Mouse (Mus musculus): Measurements from ENCODE around the gene Fam213a. TPM values are rescaled to one million over a fixed set of nuclear protein-coding genes. Genes with fewer than 3 reads are reported as not detected.

The Fam213a gene
- polyA plus RNA-seq, 1 experiment from 2014 or later: 70.4 TPM

DNA sequence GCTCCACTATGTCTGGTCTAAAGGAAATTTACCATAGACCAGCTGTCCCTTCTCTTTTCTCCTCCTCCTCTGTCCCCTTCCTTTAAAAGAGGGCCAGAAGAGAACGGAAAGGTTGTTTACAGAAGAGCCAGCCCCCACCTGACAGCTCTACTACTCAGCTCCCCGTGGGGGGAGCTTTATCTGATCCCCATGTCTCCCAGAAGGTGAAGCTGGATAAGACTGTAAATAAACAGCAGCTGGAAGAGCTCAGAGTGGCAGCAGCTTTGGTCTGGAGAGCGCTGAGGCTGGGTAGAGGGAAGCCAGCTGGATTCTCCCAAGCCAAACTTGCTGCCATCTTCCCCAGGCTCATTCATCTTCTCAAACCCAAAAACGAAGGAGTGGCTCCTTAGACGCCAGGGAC, 5.9 kb downstream of the Fam213a start:
- Histone ChIP-seq H3K9ac (replicated peaks; ENCODE audit: low read length) (no peak overlapping the region), H3K9me3 (ENCODE audit: control insufficient read depth, low read length) (no peaks in the 10 kb centered on the region), H3K4me3 (replicated peaks; ENCODE audit: low read depth, low read length) (no peak overlapping the region), H3K4me1 (ENCODE audit: control insufficient read depth, insufficient read depth, low read length) (peaks cover 11% of the 10 kb centered on the region), H3K36me3 (ENCODE audit: control insufficient read depth, insufficient read depth, low read length) (no peaks in the 10 kb centered on the region; the same call in 1 of the 2 replicates), H3K27me3 (ENCODE audit: control insufficient read depth, insufficient read depth, low read length) (no peaks in the 10 kb centered on the region), H3K27ac (replicated peaks; ENCODE audit: low read depth, low read length) (no peak overlapping the region), H3K4me2 (ENCODE audit: low read length) (no peak overlapping the region)
- no peak for ATAC-seq (ENCODE audit: low FRiP score, low TSS enrichment)
- DNase-seq: no peak
- WGBS: 48% methylated on average over 5 of the region's 5 CpGs

DNA sequence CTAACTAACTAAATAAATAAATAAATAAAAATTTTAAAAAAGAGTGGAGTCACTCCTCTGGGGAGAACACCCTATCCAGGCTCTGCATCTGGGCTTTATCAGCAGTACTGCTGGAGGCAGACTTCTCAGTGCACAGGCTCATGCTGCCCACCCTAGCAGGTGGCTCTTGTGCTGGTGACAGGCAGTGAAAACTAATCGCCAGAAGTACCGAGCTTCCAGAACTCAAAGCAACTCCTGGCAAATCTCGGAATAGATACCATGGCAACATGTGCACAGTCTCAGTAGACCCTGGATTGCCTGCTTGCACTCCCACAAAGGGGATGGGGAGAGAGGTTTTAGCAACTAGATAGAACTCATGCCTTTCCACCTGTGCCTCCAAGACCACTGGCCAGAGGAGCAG, 6.7 kb downstream of the Fam213a start:
- H3K27ac ChIP-seq (replicated peaks; ENCODE audit: low read depth, low read length): no peak overlapping the region
- H3K9me3 ChIP-seq (ENCODE audit: control insufficient read depth, low read length): no peaks in the 10 kb centered on the region
- DNase-seq: no peak
- peaks cover 11% of the 10 kb centered on the region for H3K4me1 ChIP-seq (ENCODE audit: control insufficient read depth, insufficient read depth, low read length)
- 41% methylated on average over 3 of the region's 3 CpGs for WGBS
- H3K9ac ChIP-seq (replicated peaks; ENCODE audit: low read length): no peak overlapping the region
- H3K4me2 ChIP-seq (ENCODE audit: low read length): no peak overlapping the region
- peaks cover 4% of the 10 kb centered on the region for H3K36me3 ChIP-seq (ENCODE audit: control insufficient read depth, insufficient read depth, low read length)
- no peaks in the 10 kb centered on the region for H3K27me3 ChIP-seq (ENCODE audit: control insufficient read depth, insufficient read depth, low read length)
- no peak for ATAC-seq (ENCODE audit: low FRiP score, low TSS enrichment)
- no peak overlapping the region for H3K4me3 ChIP-seq (replicated peaks; ENCODE audit: low read depth, low read length)

DNA sequence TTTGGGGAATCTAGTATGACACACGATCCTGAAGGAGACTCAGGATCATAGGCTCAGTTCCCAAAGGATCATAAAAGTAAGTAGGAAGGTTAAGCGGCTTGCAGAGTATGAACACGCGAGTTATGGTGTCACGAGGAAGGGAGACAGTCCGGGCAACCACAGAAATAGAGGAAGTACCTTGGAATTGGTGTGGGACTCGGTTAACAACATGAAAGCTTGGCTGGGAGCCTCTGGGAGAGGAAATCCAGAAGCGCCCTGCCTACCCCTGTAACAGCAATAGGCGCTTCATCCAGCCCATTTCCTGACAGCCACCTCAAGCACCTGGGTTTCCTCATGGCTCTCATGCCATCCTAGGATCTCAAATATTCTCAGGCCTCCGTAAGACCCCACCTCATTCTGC, 7.3 kb downstream of the Fam213a start:
- H3K4me3 ChIP-seq (replicated peaks; ENCODE audit: low read depth, low read length): no peak overlapping the region

DNA sequence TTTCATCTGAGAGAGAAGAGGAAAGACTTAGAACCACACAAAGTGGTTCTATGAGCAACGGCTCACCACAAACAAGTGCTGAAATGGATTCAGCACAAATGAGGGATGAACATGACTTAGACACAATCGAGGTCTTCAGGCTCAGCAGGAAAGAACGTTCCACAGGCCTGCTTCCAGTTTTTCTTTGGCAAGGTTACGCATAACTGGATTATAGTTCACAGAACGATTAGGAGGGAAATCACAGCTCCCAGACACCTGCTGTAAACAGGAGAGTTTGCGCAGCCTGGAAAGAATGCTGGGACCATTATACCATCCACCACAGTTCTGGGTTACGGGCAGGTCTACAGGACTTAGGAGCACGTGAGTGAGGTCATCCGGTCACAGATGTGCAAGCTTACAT, 7.9 kb downstream of the Fam213a start:
- Histone ChIP-seq H3K9me3 (ENCODE audit: control insufficient read depth, low read length) (no peaks in the 10 kb centered on the region), H3K4me3 (replicated peaks; ENCODE audit: low read depth, low read length) (no peak overlapping the region), H3K4me1 (ENCODE audit: control insufficient read depth, insufficient read depth, low read length) (peaks cover 11% of the 10 kb centered on the region), H3K9ac (replicated peaks; ENCODE audit: low read length) (no peak overlapping the region), H3K27me3 (ENCODE audit: control insufficient read depth, insufficient read depth, low read length) (no peaks in the 10 kb centered on the region), H3K27ac (replicated peaks; ENCODE audit: low read depth, low read length) (no peak overlapping the region), H3K4me2 (ENCODE audit: low read length) (no peak overlapping the region), H3K36me3 (ENCODE audit: control insufficient read depth, insufficient read depth, low read length) (peaks cover 13% of the 10 kb centered on the region)
- 55% methylated on average over 9 of the region's 9 CpGs for whole genome bisulfite sequencing
- DNase-seq (no peak), ATAC-seq (ENCODE audit: low FRiP score, low TSS enrichment) (no peak)

More for the DNA sequence above, 7.3 kb downstream of the Fam213a start:
- peaks cover 10% of the 10 kb centered on the region for H3K36me3 ChIP-seq (ENCODE audit: control insufficient read depth, insufficient read depth, low read length)
- H3K4me2 ChIP-seq (ENCODE audit: low read length): no peak overlapping the region
- peaks cover 11% of the 10 kb centered on the region for H3K4me1 ChIP-seq (ENCODE audit: control insufficient read depth, insufficient read depth, low read length)
- no peak for DNase-seq
- no peaks in the 10 kb centered on the region for H3K9me3 ChIP-seq (ENCODE audit: control insufficient read depth, low read length)
- H3K9ac ChIP-seq (replicated peaks; ENCODE audit: low read length): no peak overlapping the region
- no peak overlapping the region for H3K27ac ChIP-seq (replicated peaks; ENCODE audit: low read depth, low read length)
- no peaks in the 10 kb centered on the region for H3K27me3 ChIP-seq (ENCODE audit: control insufficient read depth, insufficient read depth, low read length)
- 95% methylated on average over 10 of the region's 10 CpGs for WGBS
- no peak for ATAC-seq (ENCODE audit: low FRiP score, low TSS enrichment)

DNA sequence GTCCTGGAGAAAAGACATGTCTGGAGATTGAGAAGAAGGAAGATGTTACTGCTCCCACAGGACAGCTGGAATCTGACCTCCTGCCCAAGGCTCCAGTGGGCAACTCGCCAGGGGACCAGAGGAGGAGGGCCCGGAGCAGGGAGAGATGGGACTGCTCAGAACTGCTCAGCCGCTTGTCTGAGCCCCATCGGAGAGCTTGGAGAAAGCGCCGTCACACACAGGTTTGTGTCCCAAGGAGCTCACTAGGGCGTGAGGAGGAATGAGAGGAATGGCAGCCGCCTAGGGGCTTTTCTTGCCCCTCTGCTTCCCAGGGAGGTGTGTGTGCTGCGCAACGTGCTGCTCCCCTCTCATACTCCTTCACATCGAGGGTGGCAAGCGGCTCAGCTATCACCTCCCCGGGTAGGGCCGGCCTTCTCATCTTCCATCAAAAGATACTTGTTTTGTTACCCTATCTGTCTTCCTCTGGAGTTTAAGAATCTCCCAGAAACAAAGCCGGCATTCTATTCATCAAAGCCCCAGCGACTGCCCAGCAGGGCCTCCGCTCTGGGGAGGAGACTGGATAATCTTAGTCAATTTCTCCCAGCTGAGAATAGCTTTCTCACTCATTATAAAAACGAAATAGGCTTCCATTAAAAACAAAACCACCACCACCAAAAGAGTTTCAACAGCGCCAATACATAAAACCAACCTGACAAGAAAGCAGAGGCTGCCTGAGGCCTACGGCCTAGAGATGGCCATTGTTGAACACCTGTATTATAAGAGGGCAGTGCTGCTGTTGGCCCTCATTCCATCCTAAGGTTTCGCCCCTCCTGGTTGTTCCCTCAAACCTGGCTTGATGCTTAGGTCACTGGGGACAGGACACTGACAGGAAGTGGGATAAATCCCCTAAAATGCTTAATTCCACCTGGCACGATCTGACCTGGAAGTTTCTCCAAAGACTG, 9.1 kb downstream of the Fam213a start:
- WGBS: 11% methylated on average over 22 of the region's 22 CpGs
- DNase-seq (peak; percentile 45), ATAC-seq (ENCODE audit: low FRiP score, low TSS enrichment) (no peak)
- Histone ChIP-seq H3K4me2 (ENCODE audit: low read length) (peak overlapping the region; percentile 38), H3K27me3 (ENCODE audit: control insufficient read depth, insufficient read depth, low read length) (no peaks in the 10 kb centered on the region), H3K9ac (replicated peaks; ENCODE audit: low read length) (no peak overlapping the region), H3K27ac (replicated peaks; ENCODE audit: low read depth, low read length) (no peak overlapping the region), H3K36me3 (ENCODE audit: control insufficient read depth, insufficient read depth, low read length) (peaks cover 18% of the 10 kb centered on the region), H3K4me3 (replicated peaks; ENCODE audit: low read depth, low read length) (no peak overlapping the region), H3K9me3 (ENCODE audit: control insufficient read depth, low read length) (no peaks in the 10 kb centered on the region), H3K4me1 (ENCODE audit: control insufficient read depth, insufficient read depth, low read length) (peaks cover 11% of the 10 kb centered on the region)

DNA sequence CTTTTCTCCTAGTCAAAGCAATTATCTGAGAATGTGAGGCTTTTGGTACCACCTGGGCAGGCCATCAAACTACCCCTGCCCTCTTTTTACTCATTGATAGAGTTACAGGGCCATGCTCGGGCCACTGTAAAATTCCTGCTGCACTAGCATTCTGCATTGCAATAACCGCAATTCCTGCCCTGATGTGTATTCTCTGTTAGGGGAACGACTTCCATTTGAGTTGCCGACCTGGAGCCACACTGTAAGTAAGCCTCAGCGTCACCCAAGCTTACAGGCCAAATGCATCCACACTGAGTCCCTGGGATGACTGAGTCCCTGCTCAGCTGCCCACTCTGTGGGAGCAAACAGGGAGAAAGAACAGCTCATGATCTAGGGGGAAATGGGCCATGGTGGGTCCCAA, 12.0 kb downstream of the Fam213a start:
- ATAC-seq (ENCODE audit: low FRiP score, low TSS enrichment) (no peak), DNase-seq (no peak)
- Histone ChIP-seq H3K36me3 (ENCODE audit: control insufficient read depth, insufficient read depth, low read length) (peaks cover 39% of the 10 kb centered on the region), H3K9ac (replicated peaks; ENCODE audit: low read length) (no peak overlapping the region), H3K27ac (replicated peaks; ENCODE audit: low read depth, low read length) (no peak overlapping the region), H3K27me3 (ENCODE audit: control insufficient read depth, insufficient read depth, low read length) (no peaks in the 10 kb centered on the region), H3K4me2 (ENCODE audit: low read length) (no peak overlapping the region), H3K4me1 (ENCODE audit: control insufficient read depth, insufficient read depth, low read length) (peaks cover 11% of the 10 kb centered on the region), H3K4me3 (replicated peaks; ENCODE audit: low read depth, low read length) (no peak overlapping the region), H3K9me3 (ENCODE audit: control insufficient read depth, low read length) (no peaks in the 10 kb centered on the region)
- WGBS: 90% methylated on average over 5 of the region's 5 CpGs

DNA sequence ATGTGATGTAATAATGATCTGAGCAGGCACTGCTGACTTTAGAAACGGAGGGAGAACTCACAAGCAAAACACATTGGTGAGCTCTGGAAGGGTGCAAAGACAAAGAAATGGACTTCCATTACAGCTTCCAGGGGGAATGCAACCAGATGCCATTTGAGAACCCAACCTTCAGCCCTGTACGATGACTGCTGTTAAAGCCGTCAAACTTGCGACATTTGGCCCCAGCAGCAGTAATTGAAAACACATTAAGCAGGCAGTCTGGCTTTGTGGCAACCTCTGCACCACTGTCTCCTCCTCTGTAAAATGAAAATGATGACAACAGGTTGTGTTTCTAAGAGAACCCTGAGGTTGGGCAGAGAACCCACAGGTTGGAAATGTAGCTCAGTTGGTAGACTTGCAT, 12.8 kb downstream of the Fam213a start:
- no peak overlapping the region for H3K4me3 ChIP-seq (replicated peaks; ENCODE audit: low read depth, low read length)
- H3K27me3 ChIP-seq (ENCODE audit: control insufficient read depth, insufficient read depth, low read length): no peaks in the 10 kb centered on the region
- no peak overlapping the region for H3K27ac ChIP-seq (replicated peaks; ENCODE audit: low read depth, low read length)
- H3K9me3 ChIP-seq (ENCODE audit: control insufficient read depth, low read length): no peaks in the 10 kb centered on the region
- no peak overlapping the region for H3K4me2 ChIP-seq (ENCODE audit: low read length)
- DNase-seq: no peak
- 93% methylated on average over 4 of the region's 4 CpGs for WGBS
- H3K4me1 ChIP-seq (ENCODE audit: control insufficient read depth, insufficient read depth, low read length): peaks cover 11% of the 10 kb centered on the region
- H3K36me3 ChIP-seq (ENCODE audit: control insufficient read depth, insufficient read depth, low read length): peaks cover 45% of the 10 kb centered on the region
- no peak overlapping the region for H3K9ac ChIP-seq (replicated peaks; ENCODE audit: low read length)
- ATAC-seq (ENCODE audit: low FRiP score, low TSS enrichment): no peak

DNA sequence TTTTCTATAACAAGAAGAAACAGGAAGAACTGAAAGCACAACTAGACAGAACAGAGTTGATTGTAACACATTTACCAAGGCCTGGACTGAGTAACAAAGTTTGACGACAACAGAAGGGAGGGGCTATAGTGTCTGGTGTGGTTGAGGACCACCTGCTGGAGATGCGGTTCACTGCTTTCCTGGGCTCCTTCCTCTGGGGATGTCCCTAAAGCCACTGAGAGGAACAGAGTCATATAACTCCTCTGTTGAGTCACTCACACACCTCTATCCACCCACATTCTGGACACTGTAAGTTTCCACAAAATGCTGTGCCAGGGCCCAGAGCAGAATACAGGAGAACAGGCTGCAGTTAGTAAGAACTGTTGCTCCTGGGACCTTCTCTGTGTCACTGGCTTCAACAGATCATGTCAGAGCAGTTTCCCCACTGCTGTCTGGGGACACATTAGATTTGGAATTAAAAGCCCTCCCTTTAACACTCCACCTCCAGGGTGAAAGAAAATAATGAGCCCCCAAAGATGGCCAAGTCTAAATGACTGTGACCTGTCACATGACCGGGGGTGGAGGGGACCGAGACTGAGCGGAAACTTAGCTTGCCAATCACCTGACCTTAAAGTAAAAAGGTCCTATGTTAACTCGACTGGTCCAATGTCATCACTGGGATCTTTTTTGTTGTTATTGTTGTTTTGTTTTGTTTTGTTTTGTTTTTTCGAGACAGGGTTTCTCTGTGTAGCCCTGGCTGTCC, 13.5 kb downstream of the Fam213a start:
- ATAC-seq (ENCODE audit: low FRiP score, low TSS enrichment): no peak

More for the DNA sequence above, 13.5 kb downstream of the Fam213a start:
- whole genome bisulfite sequencing: 87% methylated on average over 7 of the region's 7 CpGs
- H3K4me1 ChIP-seq (ENCODE audit: control insufficient read depth, insufficient read depth, low read length): peaks cover 8% of the 10 kb centered on the region
- peaks cover 48% of the 10 kb centered on the region for H3K36me3 ChIP-seq (ENCODE audit: control insufficient read depth, insufficient read depth, low read length)
- no peak for DNase-seq
- no peak overlapping the region for H3K4me3 ChIP-seq (replicated peaks; ENCODE audit: low read depth, low read length)
- H3K9ac ChIP-seq (replicated peaks; ENCODE audit: low read length): no peak overlapping the region
- no peaks in the 10 kb centered on the region for H3K27me3 ChIP-seq (ENCODE audit: control insufficient read depth, insufficient read depth, low read length)
- H3K9me3 ChIP-seq (ENCODE audit: control insufficient read depth, low read length): no peaks in the 10 kb centered on the region
- no peak overlapping the region for H3K27ac ChIP-seq (replicated peaks; ENCODE audit: low read depth, low read length)
- no peak overlapping the region for H3K4me2 ChIP-seq (ENCODE audit: low read length)

All from midbrain, embryonic 14.5 days (tissue).